Mouse (Mus musculus): ENCODE measurements around the gene Arid5a. TPM values are rescaled to one million over a fixed set of nuclear protein-coding genes. Genes with fewer than 3 reads are reported as not detected.

Arid5a gene
- polyA plus RNA-seq, 1 experiment: 25.6 TPM

- no peak overlapping the region for H3ac ChIP-seq (ENCODE audit: control insufficient read depth, insufficient read length, low read depth)
- H3K36me3 ChIP-seq (ENCODE audit: control insufficient read depth, insufficient read depth): no peaks in the 10 kb centered on the region
- H3K27me3 ChIP-seq (ENCODE audit: control insufficient read depth, insufficient read depth, insufficient read length): no peaks in the 10 kb centered on the region
- no peaks in the 10 kb centered on the region for H3K79me3 ChIP-seq (ENCODE audit: low read depth)
- H3K4me3 ChIP-seq (ENCODE audit: insufficient read depth, poor library complexity, severe bottlenecking): no peak overlapping the region
- no peaks in the 10 kb centered on the region for H3K79me2 ChIP-seq (ENCODE audit: control insufficient read depth, insufficient read depth)
- no peak for TF ChIP-seq FOSL1 (IDR thresholded peaks at IDR 0.05; ENCODE audit: insufficient read depth, low read length, poor library complexity, severe bottlenecking)
- no peak for TF ChIP-seq MYOG (IDR thresholded peaks at IDR 0.05; ENCODE audit: control insufficient read depth, extremely low read depth, insufficient read length)
- no peak for TF ChIP-seq CEBPB (IDR thresholded peaks at IDR 0.05; ENCODE audit: low read depth)
- TF ChIP-seq CTCF (IDR thresholded peaks at IDR 0.05; ENCODE audit: control insufficient read depth, insufficient read depth, insufficient read length): no peak
- no peak for TF ChIP-seq USF1 (IDR thresholded peaks at IDR 0.05; ENCODE audit: low read depth)
- TF ChIP-seq MAX (IDR thresholded peaks at IDR 0.05): no peak
- no peak for TF ChIP-seq MYOD1 (IDR thresholded peaks at IDR 0.05; ENCODE audit: control insufficient read depth, insufficient read length, low read depth)
These were observed 4.6 kb upstream of the Arid5a start for GRCm38 (mm10) chr1:36302957-36303356.

- Histone ChIP-seq H3K27me3 (ENCODE audit: control insufficient read depth, insufficient read depth, insufficient read length) (no peaks in the 10 kb centered on the region), H3K79me3 (ENCODE audit: low read depth) (peaks cover 2% of the 10 kb centered on the region)
These were observed 3.9 kb upstream of the Arid5a start for GRCm38 (mm10) chr1:36303381-36304320.

GRCm38 (mm10) chr1:36304764-36305163, 2.8 kb upstream of the Arid5a start:
- H3K79me3 ChIP-seq (ENCODE audit: low read depth): peaks cover 7% of the 10 kb centered on the region
- H3K27me3 ChIP-seq (ENCODE audit: control insufficient read depth, insufficient read depth, insufficient read length): no peaks in the 10 kb centered on the region

More at GRCm38 (mm10) chr1:36303381-36304320, 3.9 kb upstream of the Arid5a start:
- TF ChIP-seq MYOD1 (IDR thresholded peaks at IDR 0.05; ENCODE audit: control insufficient read depth, insufficient read length, low read depth): no peak
- TF ChIP-seq MAX (IDR thresholded peaks at IDR 0.05): peak; percentile 90
- TF ChIP-seq CEBPB (IDR thresholded peaks at IDR 0.05; ENCODE audit: low read depth): peak; percentile 5
- H3K79me2 ChIP-seq (ENCODE audit: control insufficient read depth, insufficient read depth): peaks cover 7% of the 10 kb centered on the region
- no peaks in the 10 kb centered on the region for H3K36me3 ChIP-seq (ENCODE audit: control insufficient read depth, insufficient read depth)
- H3K4me3 ChIP-seq (ENCODE audit: insufficient read depth, poor library complexity, severe bottlenecking): no peak overlapping the region
- no peak overlapping the region for H3ac ChIP-seq (ENCODE audit: control insufficient read depth, insufficient read length, low read depth)

GRCm38 (mm10) chr1:36306120-36306519, 1.4 kb upstream of the Arid5a start:
- no peaks in the 10 kb centered on the region for H3K36me3 ChIP-seq (ENCODE audit: control insufficient read depth, insufficient read depth)
- peaks cover 19% of the 10 kb centered on the region for H3K79me3 ChIP-seq (ENCODE audit: low read depth)
- no peaks in the 10 kb centered on the region for H3K27me3 ChIP-seq (ENCODE audit: control insufficient read depth, insufficient read depth, insufficient read length)
- H3K79me2 ChIP-seq (ENCODE audit: control insufficient read depth, insufficient read depth): peaks cover 32% of the 10 kb centered on the region
- no peak overlapping the region for H3K4me3 ChIP-seq (ENCODE audit: insufficient read depth, poor library complexity, severe bottlenecking)
- no peak overlapping the region for H3ac ChIP-seq (ENCODE audit: control insufficient read depth, insufficient read length, low read depth)
- TF ChIP-seq MYOD1 (IDR thresholded peaks at IDR 0.05; ENCODE audit: control insufficient read depth, insufficient read length, low read depth) (no peak), USF1 (IDR thresholded peaks at IDR 0.05; ENCODE audit: low read depth) (no peak), MAX (IDR thresholded peaks at IDR 0.05) (no peak)

More at GRCm38 (mm10) chr1:36304764-36305163, 2.8 kb upstream of the Arid5a start:
- no peak overlapping the region for H3K4me3 ChIP-seq (ENCODE audit: insufficient read depth, poor library complexity, severe bottlenecking)
- H3ac ChIP-seq (ENCODE audit: control insufficient read depth, insufficient read length, low read depth): no peak overlapping the region
- H3K79me2 ChIP-seq (ENCODE audit: control insufficient read depth, insufficient read depth): peaks cover 18% of the 10 kb centered on the region
- no peaks in the 10 kb centered on the region for H3K36me3 ChIP-seq (ENCODE audit: control insufficient read depth, insufficient read depth)
- TF ChIP-seq USF1 (IDR thresholded peaks at IDR 0.05; ENCODE audit: low read depth) (no peak), FOSL1 (IDR thresholded peaks at IDR 0.05; ENCODE audit: insufficient read depth, low read length, poor library complexity, severe bottlenecking) (no peak), CTCF (IDR thresholded peaks at IDR 0.05; ENCODE audit: control insufficient read depth, insufficient read depth, insufficient read length) (no peak), MAX (IDR thresholded peaks at IDR 0.05) (no peak), CEBPB (IDR thresholded peaks at IDR 0.05; ENCODE audit: low read depth) (no peak), MYOD1 (IDR thresholded peaks at IDR 0.05; ENCODE audit: control insufficient read depth, insufficient read length, low read depth) (no peak), MYOG (IDR thresholded peaks at IDR 0.05; ENCODE audit: control insufficient read depth, extremely low read depth, insufficient read length) (no peak)

GRCm38 (mm10) chr1:36307121-36307494, 425 bp upstream of the Arid5a start:
- Histone ChIP-seq H3K4me3 (ENCODE audit: insufficient read depth, poor library complexity, severe bottlenecking) (no peak overlapping the region), H3K79me3 (ENCODE audit: low read depth) (peaks cover 25% of the 10 kb centered on the region), H3K36me3 (ENCODE audit: control insufficient read depth, insufficient read depth) (peaks cover 5% of the 10 kb centered on the region), H3K27me3 (ENCODE audit: control insufficient read depth, insufficient read depth, insufficient read length) (no peaks in the 10 kb centered on the region), H3ac (ENCODE audit: control insufficient read depth, insufficient read length, low read depth) (no peak overlapping the region), H3K79me2 (ENCODE audit: control insufficient read depth, insufficient read depth) (peaks cover 41% of the 10 kb centered on the region)
- TF ChIP-seq CEBPB (IDR thresholded peaks at IDR 0.05; ENCODE audit: low read depth): no peak
- TF ChIP-seq MYOD1 (IDR thresholded peaks at IDR 0.05; ENCODE audit: control insufficient read depth, insufficient read length, low read depth): no peak
- TF ChIP-seq MYOG (IDR thresholded peaks at IDR 0.05; ENCODE audit: control insufficient read depth, extremely low read depth, insufficient read length): no peak
- TF ChIP-seq FOSL1 (IDR thresholded peaks at IDR 0.05; ENCODE audit: insufficient read depth, low read length, poor library complexity, severe bottlenecking): no peak
- TF ChIP-seq CTCF (IDR thresholded peaks at IDR 0.05; ENCODE audit: control insufficient read depth, insufficient read depth, insufficient read length): no peak
- TF ChIP-seq USF1 (IDR thresholded peaks at IDR 0.05; ENCODE audit: low read depth): no peak
- no peak for TF ChIP-seq MAX (IDR thresholded peaks at IDR 0.05)
